Mouse (Mus musculus) retina, embryonic 14.5 days (tissue): ENCODE data around the gene Olfr90.
A peak's percentile ranks its signal among the peaks of the same experiment; 100 is the strongest.
"Not testable (repeated sequence)": the region's sequence is repeated elsewhere in the genome, so short reads cannot be mapped to it uniquely, and the experiment has no call there.

Experiments used
- DNase-seq: peaks from one replicate; pipeline ENCODE4 v3.0.0-alpha.2; 2015; ENCODE audit warnings: low spot score

Gene Olfr90

DNA sequence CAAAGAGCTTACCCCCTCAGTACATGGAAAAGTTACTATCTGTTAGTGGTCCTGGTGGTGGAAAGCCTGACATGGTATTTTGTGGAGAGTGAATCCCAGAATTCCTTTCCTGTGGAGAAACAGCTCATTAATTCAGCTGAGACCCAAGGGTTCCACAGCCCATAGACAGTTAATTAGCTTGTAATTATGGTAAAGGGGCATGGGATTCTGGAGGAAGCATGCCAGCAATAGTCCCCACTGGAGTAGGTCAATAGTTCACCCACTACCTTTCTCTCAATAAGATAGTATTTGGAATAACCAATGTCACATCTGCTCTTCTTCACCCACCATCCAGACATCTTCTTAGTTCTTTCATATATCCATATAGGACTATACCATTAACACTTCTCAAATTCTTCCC is at the start of gene Olfr90:
Gene Olfr90 (minus strand): TSS at position 101 of the 400 bp plus-strand sequence.
- DNase-seq, result no peak

DNA sequence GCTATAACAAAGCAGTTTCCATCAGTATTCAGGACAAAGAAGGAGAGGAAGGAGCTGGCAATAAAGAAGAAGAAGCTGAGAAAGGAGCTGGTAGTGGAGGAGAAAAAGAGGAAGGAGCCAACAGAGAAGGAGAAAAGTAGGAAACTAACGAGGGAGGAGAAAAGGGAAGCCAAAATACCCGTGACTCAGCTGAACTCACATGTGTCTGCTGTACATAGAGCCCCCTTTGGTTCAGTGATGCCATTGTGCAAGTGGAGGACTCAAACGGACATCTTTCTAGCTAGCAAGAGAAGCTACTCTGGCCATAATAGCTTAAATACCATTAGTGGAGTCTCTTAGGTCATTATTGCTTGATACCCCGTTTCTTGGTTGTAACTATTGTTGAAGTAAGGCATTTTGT is 43.1 kb upstream of the Olfr90 start:
- DNase-seq, result not testable (repeated sequence)

DNA sequence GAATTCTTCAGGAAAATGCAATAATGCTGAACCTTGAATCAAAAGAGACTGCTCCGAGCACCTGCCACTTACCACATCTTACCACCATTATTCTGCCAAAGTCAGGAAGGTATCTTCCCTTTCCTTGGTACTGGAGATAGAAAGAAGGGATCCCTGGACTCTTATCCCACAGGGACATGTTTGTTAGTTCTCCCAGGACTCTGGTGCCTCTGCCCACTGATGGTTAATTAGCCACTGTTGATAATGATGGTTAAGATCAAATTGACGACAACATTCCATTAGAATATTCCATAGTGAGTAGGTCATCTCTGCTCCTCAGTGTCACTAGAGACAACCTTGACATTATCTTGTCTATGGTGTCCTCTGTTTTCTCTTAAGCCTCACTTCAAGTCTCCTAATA is 31.7 kb upstream of the Olfr90 start, which contains the start of gene Olfr92:
Gene Olfr92 (minus strand): TSS at position 101 of the 400 bp plus-strand sequence.
- no peak for DNase-seq

DNA sequence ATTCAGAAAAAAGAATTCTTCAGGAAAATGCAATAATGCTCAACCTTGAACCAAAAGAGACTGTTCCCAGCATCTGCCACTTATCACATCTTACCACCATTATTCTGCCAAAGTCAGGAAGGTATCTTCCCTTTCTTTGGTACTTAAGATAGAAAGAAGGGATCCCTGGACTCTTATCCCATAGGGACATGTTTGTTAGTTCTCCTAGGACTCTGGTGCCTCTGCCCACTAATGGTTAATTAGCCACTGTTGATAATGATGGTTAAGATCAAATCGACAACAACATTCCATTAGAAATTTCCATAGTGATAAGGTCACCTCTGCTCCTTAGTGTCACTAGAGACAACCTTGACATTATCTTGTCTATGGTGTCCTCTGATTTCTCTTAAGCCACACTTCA is 9.9 kb upstream of the Olfr90 start, which contains the start of gene Olfr91:
Gene Olfr91 (minus strand): TSS at position 101 of the 400 bp plus-strand sequence.
- DNase-seq, result no peak

DNA sequence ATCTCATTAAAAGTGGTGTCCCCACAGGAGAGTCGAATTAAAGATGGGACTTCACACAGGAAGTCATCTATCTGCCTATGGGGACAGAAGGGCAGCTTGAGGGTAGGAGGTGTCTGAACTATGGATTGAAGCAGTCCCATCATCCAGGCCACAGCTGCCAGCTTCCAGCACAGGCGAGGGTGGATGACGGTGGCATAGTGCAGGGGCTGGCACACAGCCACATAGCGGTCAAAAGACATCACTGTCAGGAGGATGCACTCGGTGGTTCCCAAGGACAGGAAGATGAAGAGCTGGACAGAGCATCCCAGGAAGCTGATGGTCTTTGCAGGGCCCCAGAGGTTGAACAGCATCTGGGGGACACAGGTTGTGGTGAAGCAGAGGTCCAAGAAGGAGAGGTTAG is 5.0 kb upstream of the Olfr90 start:
- DNase-seq, result no peak

DNA sequence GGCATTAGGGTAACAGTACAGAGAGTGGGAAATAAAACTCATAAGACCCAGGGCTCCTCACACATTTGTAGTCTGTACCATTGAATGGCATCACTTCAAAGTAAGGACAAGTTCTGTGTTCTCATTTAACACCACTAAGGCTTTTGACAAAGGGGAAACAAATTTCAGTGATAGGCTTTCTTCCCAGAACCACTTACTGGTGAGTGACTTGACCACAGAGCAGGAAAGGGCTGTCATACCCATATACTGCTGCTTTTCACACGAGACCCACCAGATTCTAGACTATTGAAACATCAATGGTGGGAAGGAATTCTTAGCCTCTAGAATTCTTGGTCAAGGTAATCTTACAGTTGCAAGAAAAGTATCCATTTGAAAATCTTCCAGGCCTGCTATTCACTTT is 3.9 kb upstream of the Olfr90 start:
- no peak for DNase-seq

DNA sequence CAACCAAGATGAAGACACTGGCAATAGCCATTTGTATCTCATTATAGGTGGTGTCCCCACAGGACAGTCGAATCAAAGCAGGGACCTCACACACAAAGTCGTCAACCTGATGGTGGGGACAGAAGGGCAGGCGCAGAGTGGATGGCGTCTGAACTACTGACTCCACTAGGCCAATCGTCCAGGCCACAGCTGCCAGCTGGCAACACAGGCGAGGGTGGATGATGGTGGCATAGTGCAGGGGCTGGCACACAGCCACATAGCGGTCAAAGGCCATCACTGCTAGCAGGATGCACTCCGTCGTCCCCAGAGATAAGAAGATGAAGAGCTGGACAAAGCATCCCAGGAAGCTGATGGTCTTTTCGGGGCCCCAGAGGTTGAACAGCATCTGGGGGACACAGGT is 2.8 kb downstream of the Olfr90 start:
- no peak for DNase-seq

DNA sequence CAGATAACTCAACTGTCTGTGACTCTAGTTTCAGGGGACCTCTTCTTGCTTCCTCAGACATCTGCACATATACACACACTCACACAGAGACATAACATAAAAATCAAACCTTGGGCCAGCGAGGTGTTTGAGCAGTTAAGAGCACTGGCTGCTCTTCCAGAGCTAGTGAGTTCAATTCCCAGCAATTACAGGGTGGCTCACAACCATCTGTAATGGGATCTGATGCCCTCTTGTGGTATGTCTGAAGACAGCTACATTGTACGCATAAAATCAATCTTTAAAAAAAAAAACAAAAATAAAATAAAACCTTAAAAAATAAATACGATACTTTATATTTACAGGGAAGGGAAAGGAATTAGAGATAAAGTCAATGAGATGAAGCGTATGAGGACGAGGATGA is 3.7 kb downstream of the Olfr90 start:
- DNase-seq, result no peak

DNA sequence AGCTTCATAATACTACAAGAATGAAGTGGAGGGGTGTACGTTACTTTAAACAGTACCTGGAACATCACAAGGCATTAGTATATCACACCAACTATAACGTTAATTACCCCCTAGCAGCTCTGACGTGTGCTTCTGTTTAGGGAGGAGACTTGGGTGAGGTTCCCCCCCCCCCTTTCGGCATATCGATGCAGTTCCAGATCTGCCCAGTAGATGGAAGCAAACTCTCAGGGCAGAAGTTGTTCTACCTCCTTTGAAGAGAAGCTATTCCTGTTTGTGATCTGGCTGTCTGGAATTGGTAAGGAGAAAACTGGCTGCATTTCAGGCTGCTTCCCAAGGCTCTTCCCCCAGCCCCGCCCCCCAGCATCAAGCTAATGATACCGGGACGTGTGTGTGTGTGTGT is 5.0 kb downstream of the Olfr90 start:
- peak; percentile 79 for DNase-seq

DNA sequence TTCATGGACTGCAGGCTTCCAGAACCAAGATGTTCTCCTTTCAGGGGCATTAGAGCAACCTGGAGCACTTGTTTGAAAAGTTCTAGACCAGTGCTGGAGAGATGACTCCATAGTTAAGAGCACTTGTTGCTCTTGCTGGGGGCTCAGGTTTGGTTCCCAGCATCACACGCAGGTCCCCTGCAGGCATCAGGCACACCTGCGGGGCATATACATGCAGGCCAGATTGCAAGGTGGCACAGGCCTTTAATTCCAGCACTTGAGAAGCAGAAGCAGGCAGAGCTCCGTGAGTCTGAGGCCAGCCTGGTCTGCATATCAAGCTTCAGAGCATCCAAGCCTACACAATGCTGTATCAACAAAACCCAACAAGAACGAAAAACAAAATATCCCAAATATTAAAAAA is 6.6 kb downstream of the Olfr90 start:
- DNase-seq, result no peak

DNA sequence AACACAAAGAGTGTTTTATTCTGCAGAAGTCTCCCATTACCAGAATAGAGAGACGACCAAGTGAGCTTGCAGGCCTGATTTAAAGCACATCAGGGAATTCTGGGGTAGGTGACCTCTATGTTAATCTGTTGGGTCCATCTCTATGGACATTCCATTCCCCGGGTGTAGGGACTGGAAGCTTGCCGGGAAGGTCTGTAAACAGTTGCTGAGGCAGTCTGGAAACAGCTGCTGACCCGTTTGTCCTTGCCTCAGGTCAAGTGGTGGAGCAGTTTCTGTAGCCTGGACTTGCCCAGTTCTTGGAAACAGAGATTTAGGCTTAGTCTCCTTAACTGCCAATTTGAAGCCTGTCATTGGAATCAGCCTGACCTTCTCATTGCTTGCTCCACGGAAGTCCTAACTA is 8.2 kb downstream of the Olfr90 start:
- DNase-seq, result no peak

DNA sequence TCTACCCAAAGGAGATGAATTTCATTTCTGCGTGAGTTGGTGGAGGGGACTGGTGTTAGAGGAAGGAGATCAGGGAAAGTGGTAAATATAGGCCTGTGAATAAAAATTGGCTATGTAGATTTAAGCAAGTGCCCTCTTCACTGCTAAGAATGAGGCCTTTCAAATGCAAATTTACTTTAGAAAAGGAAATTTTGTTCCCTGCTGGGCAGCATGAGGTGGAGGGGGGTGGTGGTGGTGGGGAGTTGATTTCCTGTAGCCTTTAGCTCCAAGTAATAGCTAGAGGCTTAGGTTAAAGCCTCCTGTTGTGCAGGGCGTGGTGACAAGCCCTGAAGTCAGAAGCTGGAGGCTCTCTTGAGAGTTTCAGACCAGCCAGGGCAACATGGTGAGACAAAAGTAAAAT is 9.3 kb downstream of the Olfr90 start:
- no peak for DNase-seq

DNA sequence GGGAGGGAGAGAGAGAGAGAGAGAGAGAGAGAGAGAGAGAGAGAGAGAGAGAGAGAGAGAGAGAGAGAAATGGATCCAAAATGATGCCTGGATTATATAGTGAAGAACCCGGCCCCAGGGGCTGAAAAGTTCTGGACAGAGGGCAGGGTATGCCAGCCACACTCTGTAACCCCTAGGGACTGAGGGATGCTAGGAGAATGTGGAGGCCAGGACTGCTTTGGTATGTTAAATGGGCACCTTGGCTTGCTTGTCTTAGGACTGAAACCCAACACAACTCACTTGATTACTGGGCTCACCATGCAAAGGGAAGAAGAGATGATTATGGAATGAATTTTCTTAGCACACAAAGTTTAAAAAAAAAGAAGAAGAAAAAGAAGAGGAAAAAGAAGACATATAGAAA is 10.1 kb downstream of the Olfr90 start:
- DNase-seq, result no peak

DNA sequence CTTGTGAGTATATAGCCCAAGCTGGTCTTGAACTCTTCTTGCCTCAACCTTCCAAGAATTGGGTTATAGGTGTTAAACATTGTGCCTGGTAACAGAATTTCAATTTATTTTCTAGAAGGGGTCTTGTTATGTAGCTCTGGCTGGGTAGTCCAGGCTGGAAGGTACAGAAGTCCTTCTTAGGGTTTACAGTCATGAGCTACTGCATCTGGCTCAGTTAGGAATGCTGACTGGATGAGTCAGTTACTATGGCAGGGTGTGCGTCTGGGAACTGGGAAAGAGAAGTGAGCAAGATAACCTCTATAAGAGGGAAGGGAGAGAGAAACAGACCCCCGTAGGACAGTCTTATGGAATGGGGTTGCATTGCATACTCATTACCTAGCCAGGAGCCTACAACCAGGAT is 12.5 kb downstream of the Olfr90 start:
- no peak for DNase-seq

DNA sequence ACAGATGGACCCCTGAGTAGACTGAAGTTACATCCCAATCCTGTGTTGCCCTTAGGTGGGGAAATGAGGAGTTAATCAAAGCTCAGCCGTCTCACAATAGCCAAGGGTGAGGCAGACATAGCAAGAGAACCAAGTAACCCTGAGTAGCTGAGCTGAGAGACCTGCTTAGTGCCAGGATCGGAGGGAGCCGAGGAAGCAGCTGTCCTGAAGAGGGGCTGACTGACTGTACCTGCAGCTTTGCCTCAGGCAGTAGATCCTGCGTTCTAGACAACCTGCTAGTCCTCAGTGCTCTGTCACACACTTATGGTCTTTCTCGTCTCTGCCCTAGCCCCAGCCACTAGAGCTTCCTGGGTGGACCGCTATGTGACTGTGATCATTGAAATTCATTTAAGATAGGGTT is 13.1 kb downstream of the Olfr90 start:
- DNase-seq, result no peak

DNA sequence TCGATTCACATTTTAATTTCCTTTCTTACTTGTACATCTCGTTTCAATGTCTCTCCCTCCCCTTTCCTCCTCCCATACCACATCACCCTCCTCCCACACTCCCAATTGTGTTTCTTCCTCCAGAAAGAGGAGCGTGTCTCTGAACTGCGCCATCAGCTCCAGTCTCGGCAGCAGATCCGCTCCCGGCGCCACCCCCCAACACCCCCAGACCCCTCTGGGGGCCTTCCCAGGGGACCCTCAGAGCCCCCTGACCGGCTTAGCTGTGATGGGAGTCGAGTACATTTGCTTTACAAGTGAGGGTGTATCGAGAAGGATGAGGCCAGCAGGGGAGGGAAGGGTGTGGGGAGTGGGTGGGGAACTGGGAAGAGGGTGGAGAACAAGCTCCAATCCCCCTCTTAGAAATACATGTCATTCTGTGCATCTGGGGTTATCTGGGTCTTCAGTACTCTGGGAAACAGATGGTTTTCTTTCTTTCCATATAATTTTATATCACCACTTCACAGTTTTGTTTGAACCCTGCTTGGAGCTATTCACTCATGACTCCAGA is 15.5 kb downstream of the Olfr90 start:
- DNase-seq, result no peak

DNA sequence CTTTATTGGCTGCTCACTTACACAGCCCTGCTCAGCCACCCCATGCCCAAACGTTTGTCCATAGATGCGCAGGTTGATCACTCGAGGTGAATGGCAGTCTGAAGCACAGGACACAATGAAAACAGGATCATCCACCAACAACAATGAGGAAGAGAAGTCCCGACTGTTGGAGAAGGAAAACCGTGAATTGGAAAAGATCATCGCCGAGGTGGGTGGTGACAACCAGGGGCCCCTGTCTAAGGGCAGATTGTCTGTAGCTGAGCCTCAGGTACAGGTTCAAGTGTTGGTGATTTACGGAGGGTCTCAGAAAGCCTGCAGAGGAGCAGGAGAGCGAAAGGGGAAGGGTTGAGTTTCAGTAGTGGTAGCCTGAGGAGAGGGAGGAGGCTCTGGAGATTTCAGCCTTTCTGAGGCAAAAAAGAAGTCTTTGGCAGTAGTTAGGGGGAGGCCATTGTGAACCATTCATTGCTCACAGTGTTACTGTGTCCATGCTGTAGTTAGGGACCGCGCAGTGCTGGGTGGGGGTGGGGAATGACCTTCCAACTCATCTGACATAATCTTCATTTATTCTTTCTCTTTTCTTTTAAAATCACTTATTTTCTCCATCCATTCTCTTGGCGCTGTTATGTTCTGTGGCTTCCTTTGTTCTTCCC is 16.1 kb downstream of the Olfr90 start:
- DNase-seq, result no peak

DNA sequence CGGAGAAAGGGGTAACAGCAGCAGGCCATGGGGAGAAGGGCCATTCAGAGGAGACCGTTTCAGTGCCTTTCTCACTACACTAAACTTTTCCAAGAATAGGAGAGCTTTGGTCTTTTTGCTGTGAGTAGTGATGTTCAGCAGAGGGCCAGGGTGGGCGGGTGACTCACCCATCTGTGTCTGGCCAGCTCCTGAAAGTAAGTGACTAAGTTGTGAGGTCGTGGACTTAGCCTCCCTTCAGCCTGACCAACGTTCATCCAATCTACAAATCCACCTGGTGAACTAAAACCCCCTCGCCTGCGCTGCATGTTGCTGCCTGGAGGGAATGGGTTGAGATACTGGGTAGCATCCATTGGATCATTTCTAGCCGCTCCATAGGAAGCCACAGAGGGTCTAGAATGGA is 18.2 kb downstream of the Olfr90 start:
- DNase-seq, result no peak

DNA sequence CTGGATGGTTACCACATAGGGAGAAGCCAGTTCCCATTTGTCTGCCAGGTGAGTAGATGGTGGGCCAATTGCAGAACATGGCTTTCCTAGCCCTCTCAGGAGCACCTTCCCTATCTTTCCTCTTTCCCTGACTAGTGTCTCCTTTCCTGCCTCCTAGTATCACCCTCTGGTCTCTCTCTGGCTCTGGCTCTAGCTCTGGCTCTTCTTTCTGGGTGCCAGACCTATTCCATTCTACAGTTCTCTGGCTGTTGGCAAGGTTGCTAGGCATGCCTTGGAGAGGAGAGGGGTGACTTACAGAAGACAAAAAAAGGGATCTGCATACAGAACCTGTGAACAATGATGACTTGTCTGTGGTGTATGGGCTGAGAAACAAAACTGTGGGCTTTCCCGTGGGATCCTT is 20.4 kb downstream of the Olfr90 start:
- no peak for DNase-seq

DNA sequence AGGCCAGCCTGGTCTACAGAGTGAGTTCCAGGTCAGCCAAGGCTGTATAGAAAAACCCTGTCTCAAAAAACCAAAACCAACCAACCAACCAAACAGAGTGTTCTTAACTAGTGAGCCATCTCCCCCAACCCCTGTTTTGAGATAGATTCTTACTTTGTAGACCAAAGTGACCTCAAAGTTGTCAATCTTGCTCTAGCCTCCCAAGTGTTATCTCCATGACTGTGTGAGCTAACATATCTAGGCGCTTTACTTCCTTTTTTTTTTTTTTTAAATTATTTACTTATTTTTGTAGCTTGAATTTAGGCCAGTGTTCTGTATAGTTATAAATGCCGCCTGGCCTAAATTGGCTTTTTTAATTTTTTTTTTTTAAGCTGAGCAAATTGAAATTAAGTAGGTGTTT is 22.3 kb downstream of the Olfr90 start:
- DNase-seq, result no peak

DNA sequence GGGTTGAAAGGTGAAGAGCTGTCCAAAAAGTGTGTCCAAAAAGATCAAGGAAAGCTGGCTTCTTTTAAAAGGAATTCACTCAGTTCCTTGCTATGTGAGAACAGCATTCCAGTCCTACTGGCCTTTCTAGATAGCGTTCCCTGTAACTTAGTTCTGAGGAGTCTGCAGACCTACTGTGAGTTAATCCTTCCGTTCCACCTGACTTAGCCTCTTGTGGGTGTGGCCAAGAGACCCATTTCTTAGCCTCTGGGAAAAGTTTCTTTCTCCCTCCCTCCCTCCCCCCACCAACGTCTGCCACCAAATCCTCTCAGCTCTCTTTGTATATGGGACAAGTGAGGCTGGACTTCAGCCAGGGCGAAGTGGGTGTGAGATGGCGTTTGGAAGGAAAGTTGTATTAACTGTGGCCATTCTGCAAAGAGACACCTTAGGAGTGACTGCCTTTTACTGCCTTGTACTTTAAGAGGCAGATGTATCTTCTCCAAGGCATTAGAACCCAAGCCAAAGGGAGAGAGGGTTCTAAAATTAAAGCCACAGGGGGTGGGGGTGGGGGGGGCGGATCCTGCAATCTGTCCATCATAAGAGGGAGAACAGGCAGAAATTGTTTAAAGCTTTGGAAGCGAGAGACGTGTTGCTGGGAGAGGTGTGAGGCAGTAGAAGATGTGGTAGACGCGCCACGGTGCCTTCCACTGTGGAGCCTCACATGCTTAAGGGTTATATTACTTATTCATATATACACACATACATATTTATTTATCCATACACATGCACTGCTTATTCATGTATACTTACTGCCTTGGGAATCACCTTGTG is 24.4 kb downstream of the Olfr90 start:
- no peak for DNase-seq

DNA sequence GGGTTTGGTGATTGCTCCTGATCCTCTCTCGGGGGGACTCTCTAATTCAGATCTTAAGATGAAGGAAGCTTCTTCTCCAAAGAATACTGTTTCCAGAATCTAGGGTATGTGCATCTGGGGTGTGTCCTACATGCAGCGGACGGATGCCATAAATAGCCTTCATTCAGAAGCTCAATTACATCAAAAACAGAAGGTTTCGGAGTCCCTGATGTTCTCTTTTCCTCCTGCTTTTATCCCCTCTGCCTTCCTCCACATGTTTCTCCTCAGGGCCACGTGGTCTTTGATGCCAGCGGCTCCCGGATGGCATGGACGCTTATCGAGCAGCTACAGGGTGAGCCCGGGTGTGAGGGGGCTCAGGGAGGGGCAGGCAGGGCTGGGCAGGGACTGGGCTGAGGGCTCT is 25.2 kb downstream of the Olfr90 start:
- no peak for DNase-seq

DNA sequence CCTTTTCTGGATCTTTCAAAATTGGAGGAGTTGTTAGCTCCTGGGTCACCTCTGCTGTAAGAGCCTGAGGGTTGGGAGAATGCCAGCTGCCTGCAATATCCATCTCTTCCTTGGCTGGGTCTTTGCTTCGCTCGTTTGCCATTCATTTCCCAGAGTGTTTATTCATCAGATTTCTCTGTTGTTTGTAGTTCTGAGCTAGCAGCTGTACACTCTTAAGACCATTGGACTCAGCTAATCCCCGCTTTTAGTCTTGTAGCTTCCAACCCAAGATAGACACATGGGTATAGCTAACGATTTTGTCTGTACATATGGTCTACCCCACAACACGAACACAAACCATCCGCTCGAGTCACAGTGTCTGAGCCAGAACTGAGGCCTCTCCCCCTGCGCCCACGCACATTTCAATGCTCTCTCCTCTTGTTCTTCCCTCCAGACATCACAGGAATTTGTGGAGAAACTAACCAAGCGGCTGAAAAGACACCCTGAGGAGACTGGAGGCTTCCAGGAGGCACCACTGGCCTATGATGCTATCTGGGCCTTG is 26.1 kb downstream of the Olfr90 start:
- no peak for DNase-seq
